In the genomic region with DNA sequence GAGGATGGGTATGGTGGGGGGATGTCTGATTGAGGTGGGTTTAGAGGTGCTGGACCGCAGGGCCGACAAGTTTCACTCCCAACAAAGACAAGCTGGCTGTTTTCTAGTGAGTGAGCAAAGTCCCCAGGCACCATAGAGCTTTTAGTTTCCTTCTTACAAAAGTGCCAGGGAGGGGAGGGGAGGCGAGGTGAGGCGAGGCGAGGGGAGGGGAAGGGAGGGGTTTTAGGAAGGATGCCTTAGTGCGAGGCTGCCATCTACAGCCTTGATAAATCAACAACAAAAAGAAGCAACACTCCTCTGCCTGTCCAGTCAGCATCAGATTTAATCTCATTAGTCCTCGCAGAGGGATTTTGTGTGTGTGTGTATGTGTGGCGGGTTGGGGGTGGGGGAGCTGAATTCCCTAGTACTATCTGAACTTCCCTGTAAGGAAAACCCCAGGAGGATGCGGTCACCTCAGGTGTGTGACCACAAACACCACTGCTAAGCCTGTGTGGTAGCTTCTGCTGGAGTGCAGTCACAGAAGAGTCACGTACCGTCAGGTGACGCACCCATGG, we compare ENCODE assay signal across 8 mouse cellular contexts.
DNase-seq lines count a peak whose midpoint lies in the region; ATAC-seq lines count a peak whose summit lies in the region.

No protein-coding gene starts in this region.

- ATAC-seq in forebrain, embryonic 13.5 days, result no peak

- WGBS in forebrain, embryonic 13.5 days, result 7% methylated on average over 12 of the region's 12 CpGs

- peak overlapping the region; percentile 22; the same call in 1 of the 2 replicates for H3K9ac ChIP-seq in forebrain, embryonic 13.5 days

- peaks cover 16% of the 10 kb centered on the region for H3K4me1 ChIP-seq in forebrain, embryonic 13.5 days

- H3K36me3 ChIP-seq in forebrain, embryonic 13.5 days (ENCODE audit: poor library complexity, severe bottlenecking), result no peaks in the 10 kb centered on the region

- peaks cover 12% of the 10 kb centered on the region; the same call in 1 of the 2 replicates for H3K27me3 ChIP-seq in forebrain, embryonic 13.5 days

- H3K9me3 ChIP-seq in forebrain, embryonic 13.5 days (replicated peaks), result no peaks in the 10 kb centered on the region

- no peak overlapping the region for H3K27ac ChIP-seq in forebrain, embryonic 13.5 days

- peak overlapping the region; percentile 53 for H3K4me2 ChIP-seq in forebrain, embryonic 13.5 days

- peak; percentile 59 for DNase-seq in 416B (ENCODE audit: low read depth)
- peak; percentile 59 for DNase-seq in CD4-positive, CD25-positive, alpha-beta regulatory T cell, adult 2 months (ENCODE audit: low read depth, low spot score)
- DNase-seq in kidney, adult 9 months, result peak; percentile 27
- peak; percentile 44 for DNase-seq in lung, postnatal 14 days
- peak; percentile 53 for DNase-seq in retina, postnatal 7 days (ENCODE audit: low read depth, low spot score)
- no peak for DNase-seq in testis, postnatal 10 days (ENCODE audit: low spot score)
- no peak for DNase-seq in right cerebral cortex, adult 2 months (ENCODE audit: low spot score in 2 of 2)

- peak overlapping the region; percentile 20 for H3K4me3 ChIP-seq in forebrain, embryonic 13.5 days

Comparison
In these comparisons a context has a peak if more than half of its experiments do, and no peak if none do; other contexts are left out.
1. DNase-seq: peak in 416B (single experiment), CD4-positive, CD25-positive, alpha-beta regulatory T cell, adult 2 months (single experiment), kidney, adult 9 months (single experiment), lung, postnatal 14 days (single experiment) and retina, postnatal 7 days (single experiment); none in testis, postnatal 10 days (single experiment) and right cerebral cortex, adult 2 months (0 of 2).